Mouse (Mus musculus): ENCODE data around the gene Tcea3.

- TF ChIP-seq CTCF (IDR thresholded peaks at IDR 0.05), result no peak
- TF ChIP-seq EP300 (IDR thresholded peaks at IDR 0.05), result no peak
Observed at GRCm38 (mm10) chr4:136213629-136214028, 33.9 kb upstream of the Tcea3 start.

Measured in lung, postnatal 0 days (tissue).